Mouse (Mus musculus) naive thymus-derived CD4-positive, alpha-beta T cell, adult 5 months (primary cell): ENCODE results near the gene Gm5414. TPM values are rescaled to one million over a fixed set of nuclear protein-coding genes. Genes with fewer than 3 reads are reported as not detected.

Source experiments
- polyA plus RNA-seq: library from polyadenylated mRNA; unstranded; fragments of 100-300 nt; shearing (Covaris generic); gene quantifications from one replicate; pipeline ENCODE4 v1.2.1, GENCODE M21; 2017

The Gm5414 gene
- not detected for polyA plus RNA-seq

GRCm38 (mm10) chr15:101627884-101628283 is at the start of gene Gm5414:
Gene Gm5414 (minus strand): TSS chr15:101628188.

GRCm38 (mm10) chr15:101647280-101647679 is 19.3 kb upstream of the Gm5414 start, which contains the start of gene Gm5478:
Gene Gm5478 (minus strand): TSS chr15:101647380.

Other genes starting within 250 kb of the Gm5414 start
- not detected for gene Krt7, start 217.1 kb downstream of the Gm5414 start, polyA plus RNA-seq
- not detected for gene Krt87, start 189.4 kb downstream of the Gm5414 start, polyA plus RNA-seq
- not detected for gene Krt88, start 180.4 kb downstream of the Gm5414 start, polyA plus RNA-seq
- not detected for gene Krt81, start 164.4 kb downstream of the Gm5414 start, polyA plus RNA-seq
- gene Krt86, start 154.7 kb downstream of the Gm5414 start, polyA plus RNA-seq = not detected
- gene Krt83, start 136.7 kb downstream of the Gm5414 start, polyA plus RNA-seq = not detected
- not detected for gene Gm49425, start 110.9 kb downstream of the Gm5414 start, polyA plus RNA-seq
- not detected for gene Krt84, start 95.4 kb downstream of the Gm5414 start, polyA plus RNA-seq
- gene Krt82, start 77.5 kb downstream of the Gm5414 start, polyA plus RNA-seq = not detected
- not detected for gene Krt90, start 65.2 kb downstream of the Gm5414 start, polyA plus RNA-seq
- 0.10 TPM for gene Krt75, start 54.3 kb downstream of the Gm5414 start, polyA plus RNA-seq
- gene Gm5478, start 19.2 kb upstream of the Gm5414 start, polyA plus RNA-seq = not detected
- gene Krt6b, start 52.1 kb upstream of the Gm5414 start, polyA plus RNA-seq = not detected
- not detected for gene Krt6a, start 66.1 kb upstream of the Gm5414 start, polyA plus RNA-seq
- not detected for gene Krt5, start 84.7 kb upstream of the Gm5414 start, polyA plus RNA-seq
- gene Krt71, start 114.9 kb upstream of the Gm5414 start, polyA plus RNA-seq = not detected
- gene Krt72, start 158.3 kb upstream of the Gm5414 start, polyA plus RNA-seq = not detected
- gene Krt73, start 174.2 kb upstream of the Gm5414 start, polyA plus RNA-seq = not detected
- not detected for gene Krt2, start 190.0 kb upstream of the Gm5414 start, polyA plus RNA-seq
- gene Krt1, start 222.6 kb upstream of the Gm5414 start, polyA plus RNA-seq = not detected
- gene Krt77, start 241.5 kb upstream of the Gm5414 start, polyA plus RNA-seq = not detected